Comparison of ENCODE assay signal across 9 mouse cellular contexts in the genomic region with DNA sequence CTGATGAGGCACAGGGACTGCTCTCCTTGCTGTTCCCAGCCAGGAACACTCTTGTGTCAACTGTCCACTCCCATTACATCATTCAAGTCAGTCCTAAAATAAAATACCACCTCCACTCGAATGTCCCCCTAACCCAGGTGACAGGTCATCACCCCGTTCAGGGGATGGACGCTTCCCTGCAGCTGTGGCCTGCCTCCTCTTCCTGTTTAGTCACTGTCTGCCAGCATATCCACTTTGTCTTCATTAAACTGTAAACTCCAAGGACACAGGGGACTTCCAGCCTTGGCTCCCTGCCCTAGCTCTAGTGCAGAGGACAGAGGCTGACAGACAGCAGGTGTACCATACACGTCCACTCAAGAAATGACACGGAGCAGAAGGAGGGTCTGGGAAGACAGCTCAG. TPM values are rescaled to one million over a fixed set of nuclear protein-coding genes. Genes with fewer than 3 reads are reported as not detected.
DNase-seq lines count a peak whose midpoint lies in the region; ATAC-seq lines count a peak whose summit lies in the region.
"Had no signal": no experiment of that assay in that cellular context is flagged by ENCODE, and none has a peak within 500 bp of the region (broad histone marks: within the 10 kb centered on the region; RNA-seq: fewer than 3 reads in every experiment).

No protein-coding gene starts in this region.

- no peak overlapping the region for H3K9ac ChIP-seq in heart, embryonic 11.5 days (ENCODE audit: low read depth, low read length)
- no peak overlapping the region for H3K9ac ChIP-seq in kidney, embryonic 16.5 days (replicated peaks; ENCODE audit: low read length)

- no peak overlapping the region for H3K27ac ChIP-seq in heart, embryonic 11.5 days (ENCODE audit: low read depth, low read length)
- peak overlapping the region; percentile 88 for H3K27ac ChIP-seq in kidney, embryonic 16.5 days (ENCODE audit: low read length)

- no peak overlapping the region for H3K4me2 ChIP-seq in heart, embryonic 11.5 days
- no peak overlapping the region for H3K4me2 ChIP-seq in kidney, embryonic 16.5 days (replicated peaks; ENCODE audit: low read depth, low read length)
- H3K4me2 ChIP-seq: midbrain, embryonic 11.5 days had no signal

- DNase-seq in heart, adult 18-20 months = peak; percentile 64 to 72
- DNase-seq in heart, adult 8-10 months (ENCODE audit: low spot score) = peak; percentile 72
- peak; percentile 81 for DNase-seq in lung, postnatal 25 days (ENCODE audit: low spot score)
- DNase-seq in neural tube, embryonic 10.5 days (ENCODE audit: extremely low spot score, low spot score) = no peak
- DNase-seq in thymus, postnatal 10 days (ENCODE audit: low spot score in 2 of 2) = no peak
- no peak for DNase-seq in adipocyte (ENCODE audit: low spot score)

- ATAC-seq in heart, embryonic 11.5 days (replicated peaks; ENCODE audit: insufficient number of reproducible peaks, low FRiP score, low TSS enrichment) = no peak
- ATAC-seq in kidney, embryonic 16.5 days (ENCODE audit: low FRiP score, low TSS enrichment) = no peak

- H3K4me3 ChIP-seq in heart, embryonic 11.5 days (ENCODE audit: low read depth, low read length) = no peak overlapping the region
- no peak overlapping the region for H3K4me3 ChIP-seq in kidney, embryonic 16.5 days (ENCODE audit: low read length)

- no peaks in the 10 kb centered on the region for H3K9me3 ChIP-seq in heart, embryonic 11.5 days (replicated peaks; ENCODE audit: control insufficient read depth, low read length)
- 0 out of 2 replicates have a peak, but pooled peaks cover 3% of the 10 kb centered on the region for H3K9me3 ChIP-seq in kidney, embryonic 16.5 days (ENCODE audit: low read length)

- H3K36me3 ChIP-seq in heart, embryonic 11.5 days (ENCODE audit: control insufficient read depth, insufficient read depth, low read length) = no peaks in the 10 kb centered on the region
- H3K36me3 ChIP-seq in kidney, embryonic 16.5 days (ENCODE audit: insufficient read depth, low read length) = no peaks in the 10 kb centered on the region

- 56% methylated on average over 5 of the region's 5 CpGs for WGBS in heart, embryonic 11.5 days (ENCODE audit: insufficient replicate concordance)
- WGBS in kidney, embryonic 16.5 days = 23% methylated on average over 5 of the region's 5 CpGs

- peaks cover 5% of the 10 kb centered on the region; the same call in 1 of the 2 replicates for H3K4me1 ChIP-seq in heart, embryonic 11.5 days (ENCODE audit: control insufficient read depth, insufficient read depth, low read length)
- H3K4me1 ChIP-seq in kidney, embryonic 16.5 days (ENCODE audit: insufficient read depth, low read length) = peaks cover 34% of the 10 kb centered on the region

- no peaks in the 10 kb centered on the region for H3K27me3 ChIP-seq in heart, embryonic 11.5 days (ENCODE audit: control insufficient read depth, insufficient read depth, low read length)
- H3K27me3 ChIP-seq in kidney, embryonic 16.5 days (ENCODE audit: insufficient read depth, low read length) = no peaks in the 10 kb centered on the region

RNA-seq across cellular contexts. Expression of gene Myh9, which starts 14.6 kb away (rescaled TPM):
- total RNA-seq in heart, adult 18-20 months (2021) = 100 to 1,000 TPM; 117 to 119 TPM
- 30.4 and 31.8 TPM in 2 replicates for polyA plus RNA-seq in heart, embryonic 11.5 days (2014; fragmentation: Nextera tagmentation; extraction: Ambion mirVana)
- 100 to 1,000 TPM in 1 of 4 experiments, 10 to 100 TPM in 3; 72.5 to 127 (median 97.2) TPM for total RNA-seq in heart, adult 8-10 months (2022)
- polyA plus RNA-seq in kidney, embryonic 16.5 days (2015; fragmentation: Nextera tagmentation; extraction: Ambion mirVana) = 55.4 and 64.5 TPM in 2 replicates

Comparison
In these comparisons a context has a peak if more than half of its experiments do, and no peak if none do; other contexts are left out.
1. DNase-seq: peak in heart, adult 18-20 months (2 of 2), heart, adult 8-10 months (single experiment) and lung, postnatal 25 days (single experiment); none in neural tube, embryonic 10.5 days (single experiment), thymus, postnatal 10 days (0 of 2) and adipocyte (single experiment).